10 mouse cellular contexts compared by ENCODE assay signal in the genomic region with DNA sequence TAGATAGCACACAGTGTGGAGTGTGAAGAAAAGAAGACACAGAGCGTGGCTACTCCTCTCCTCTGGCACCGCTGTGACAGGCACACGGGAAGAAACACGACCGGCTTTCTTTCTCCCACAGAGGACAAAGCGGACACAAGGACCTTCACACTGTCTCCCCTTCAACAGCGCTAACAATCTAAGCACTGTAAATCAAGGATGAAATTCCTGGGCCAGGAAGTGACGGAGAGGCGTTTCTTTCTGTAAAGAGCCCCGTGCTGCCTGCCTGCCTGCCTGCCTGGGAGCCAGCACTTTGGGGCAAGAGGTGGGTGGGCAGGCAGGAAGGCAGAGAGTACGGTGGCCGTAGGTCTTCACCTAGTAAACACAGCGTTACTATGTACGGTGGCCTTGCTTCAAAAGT. TPM values are rescaled to one million over a fixed set of nuclear protein-coding genes. Genes with fewer than 3 reads are reported as not detected.
DNase-seq lines count a peak whose midpoint lies in the region; ATAC-seq and TF ChIP-seq lines count a peak whose summit lies in the region.
"Had no signal": no experiment of that assay in that cellular context is flagged by ENCODE, and none has a peak within 500 bp of the region (broad histone marks: within the 10 kb centered on the region; RNA-seq: fewer than 3 reads in every experiment).

No protein-coding gene starts in this region.

- peaks cover 67% of the 10 kb centered on the region for H3K4me1 ChIP-seq in heart, embryonic 13.5 days
- H3K4me1 ChIP-seq in lung, embryonic 15.5 days, result peaks cover 51% of the 10 kb centered on the region
- H3K4me1 ChIP-seq in lung, adult 2 months (ENCODE audit: control insufficient read depth, insufficient read depth, low read length), result peaks cover 4% of the 10 kb centered on the region; the same call in 1 of the 2 replicates
- H3K4me1 ChIP-seq in embryonic facial prominence, embryonic 13.5 days, result peaks cover 55% of the 10 kb centered on the region

- peak overlapping the region; percentile 68 for H3K4me2 ChIP-seq in heart, embryonic 13.5 days
- peak overlapping the region; percentile 34 for H3K4me2 ChIP-seq in lung, embryonic 15.5 days
- H3K4me2 ChIP-seq in embryonic facial prominence, embryonic 13.5 days, result 0 out of 2 replicates have a peak overlapping the region, but pooled peaks have one; percentile 2

- no peak for ATAC-seq in heart, embryonic 13.5 days (ENCODE audit: extremely low read depth, insufficient number of reproducible peaks, low FRiP score, low TSS enrichment)
- ATAC-seq in lung, embryonic 15.5 days (ENCODE audit: borderline replicate concordance, extremely low read depth, low FRiP score, low TSS enrichment), result no peak
- ATAC-seq in embryonic facial prominence, embryonic 13.5 days (ENCODE audit: insufficient number of reproducible peaks, insufficient read depth, low FRiP score, low TSS enrichment, low read depth), result no peak

- peak overlapping the region; percentile 76 for H3K9ac ChIP-seq in heart, embryonic 13.5 days
- H3K9ac ChIP-seq in lung, embryonic 15.5 days, result no peak overlapping the region
- 0 out of 2 replicates have a peak overlapping the region, but pooled peaks have one; percentile 11 for H3K9ac ChIP-seq in embryonic facial prominence, embryonic 13.5 days

- peak overlapping the region; percentile 68 for H3K27ac ChIP-seq in heart, embryonic 13.5 days (replicated peaks)
- H3K27ac ChIP-seq in lung, embryonic 15.5 days, result peak overlapping the region; percentile 82
- peak overlapping the region; percentile 74; the same call in 1 of the 2 replicates for H3K27ac ChIP-seq in embryonic facial prominence, embryonic 13.5 days

- TF ChIP-seq CTCF in lung, adult 2 months (IDR thresholded peaks at IDR 0.05; ENCODE audit: insufficient read depth, low read length), result no peak

- H3K27me3 ChIP-seq in heart, embryonic 13.5 days (replicated peaks), result no peaks in the 10 kb centered on the region
- H3K27me3 ChIP-seq in lung, embryonic 15.5 days, result no peaks in the 10 kb centered on the region
- no peaks in the 10 kb centered on the region; the same call in 1 of the 2 replicates for H3K27me3 ChIP-seq in embryonic facial prominence, embryonic 13.5 days

- H3K36me3 ChIP-seq in heart, embryonic 13.5 days, result peaks cover 3% of the 10 kb centered on the region; the same call in 1 of the 2 replicates
- no peaks in the 10 kb centered on the region for H3K36me3 ChIP-seq in lung, embryonic 15.5 days
- H3K36me3 ChIP-seq in embryonic facial prominence, embryonic 13.5 days, result no peaks in the 10 kb centered on the region

- no peaks in the 10 kb centered on the region for H3K9me3 ChIP-seq in heart, embryonic 13.5 days
- H3K9me3 ChIP-seq in lung, embryonic 15.5 days, result no peaks in the 10 kb centered on the region
- H3K9me3 ChIP-seq in embryonic facial prominence, embryonic 13.5 days, result no peaks in the 10 kb centered on the region

- TF ChIP-seq POLR2A in lung, adult 2 months (IDR thresholded peaks at IDR 0.05; ENCODE audit: borderline replicate concordance, extremely low read depth, low read depth, low read length), result no peak

- no peak for DNase-seq in heart, adult 8-10 months (ENCODE audit: low spot score)
- DNase-seq in lung, adult 2 months, result no peak
- DNase-seq in mesoderm, embryonic 11.5 days (ENCODE audit: low read depth, low spot score), result peak; percentile 71
- DNase-seq in adrenal gland, postnatal 36 days, result no peak
- DNase-seq in gastrocnemius, postnatal 4 days (ENCODE audit: low spot score in 2 of 2), result no peak
- DNase-seq: adrenal gland, postnatal 10 days; retina, postnatal 1 day had no signal

- H3K4me3 ChIP-seq in heart, embryonic 13.5 days, result peak overlapping the region; percentile 35
- no peak overlapping the region for H3K4me3 ChIP-seq in lung, embryonic 15.5 days
- H3K4me3 ChIP-seq in lung, adult 2 months (replicated peaks; ENCODE audit: extremely low read depth, low read depth, low read length), result no peak overlapping the region
- H3K4me3 ChIP-seq in embryonic facial prominence, embryonic 13.5 days, result no peak overlapping the region

- 25% methylated on average over 14 of the region's 14 CpGs for WGBS in heart, embryonic 13.5 days
- WGBS in lung, embryonic 15.5 days, result 27% methylated on average over 14 of the region's 14 CpGs
- 43% methylated on average over 14 of the region's 14 CpGs for WGBS in lung, adult 2 months
- 38% methylated on average over 14 of the region's 14 CpGs for WGBS in embryonic facial prominence, embryonic 13.5 days

RNA-seq across cellular contexts. Expression of a gene that starts 42.2 kb away (rescaled TPM):
- 39.7 and 43.0 TPM in 2 replicates for polyA plus RNA-seq in heart, embryonic 13.5 days (2015; fragmentation: Nextera tagmentation; extraction: Ambion mirVana)
- 10 to 100 TPM; 22.9 to 27.2 (median 24.1) TPM for total RNA-seq in heart, adult 8-10 months (2022)
- polyA plus RNA-seq in lung, embryonic 15.5 days (2015; fragmentation: Nextera tagmentation; extraction: Ambion mirVana), result 47.0 and 51.1 TPM in 2 replicates
- polyA plus RNA-seq in lung, adult 2 months (2012; rRNA removed), result 36.3 and 39.2 TPM in 2 replicates
- polyA plus RNA-seq in embryonic facial prominence, embryonic 13.5 days (2015; fragmentation: Nextera tagmentation; extraction: Ambion mirVana), result 50.2 and 51.2 TPM in 2 replicates
- 10 to 100 TPM; 61.6 to 76.4 TPM for total RNA-seq in adrenal gland, postnatal 36 days (2021)
- total RNA-seq in gastrocnemius, postnatal 4 days (2021), result 10 to 100 TPM; 29.0 to 30.3 TPM

RNA-seq across cellular contexts. Expression of a gene that starts 46.5 kb away (rescaled TPM):
- polyA plus RNA-seq in heart, embryonic 13.5 days (2015; fragmentation: Nextera tagmentation; extraction: Ambion mirVana), result 31.2 and 33.5 TPM in 2 replicates
- 10 to 100 TPM; 41.3 to 52.2 (median 46.7) TPM for total RNA-seq in heart, adult 8-10 months (2022)
- polyA plus RNA-seq in lung, embryonic 15.5 days (2015; fragmentation: Nextera tagmentation; extraction: Ambion mirVana), result 31.6 and 33.6 TPM in 2 replicates
- 15.2 and 19.4 TPM in 2 replicates for polyA plus RNA-seq in lung, adult 2 months (2012; rRNA removed)
- polyA plus RNA-seq in embryonic facial prominence, embryonic 13.5 days (2015; fragmentation: Nextera tagmentation; extraction: Ambion mirVana), result 30.5 and 32.5 TPM in 2 replicates
- total RNA-seq in adrenal gland, postnatal 36 days (2021), result 10 to 100 TPM; 19.0 to 22.8 TPM
- total RNA-seq in gastrocnemius, postnatal 4 days (2021), result 10 to 100 TPM; 33.0 TPM

Comparison
In these comparisons a context has a peak if more than half of its experiments do, and no peak if none do; other contexts are left out.
1. H3K4me2 ChIP-seq: peak in every context shown above with its lines; median percentile 68 in heart, embryonic 13.5 days; 34 in lung, embryonic 15.5 days; 2 in embryonic facial prominence, embryonic 13.5 days.